Mouse (Mus musculus) CD4-positive helper T cell, adult 2 months (primary cell): Measurements from ENCODE around the gene Try10.
"Not testable (repeated sequence)": the region's sequence is repeated elsewhere in the genome, so short reads cannot be mapped to it uniquely, and the experiment has no call there.

Experiments used
- DNase-seq: peaks from one replicate; pipeline ENCODE4 v3.0.0-alpha.2; 2012; ENCODE audit warnings: low read depth, missing footprints, low spot score

Try10 gene

DNA sequence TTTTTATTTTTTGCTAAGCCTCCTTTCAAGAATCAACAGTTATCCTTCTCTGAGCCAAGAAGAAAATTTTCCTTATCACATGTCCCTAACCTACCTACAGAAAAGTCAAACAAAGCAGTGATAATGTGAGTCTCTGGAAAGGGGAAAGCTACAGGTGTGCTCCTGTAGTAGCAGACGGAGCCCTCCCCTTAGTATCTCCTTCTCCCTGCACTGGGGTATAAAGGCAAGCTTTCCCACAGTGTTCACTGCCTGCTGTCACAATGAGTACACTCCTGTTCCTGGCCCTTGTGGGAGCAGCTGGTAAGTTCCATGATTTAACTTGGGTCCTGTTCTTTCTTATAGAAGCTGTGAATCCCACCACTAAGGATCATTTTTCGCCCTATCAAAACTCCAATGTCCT is at the start of gene Try10:
Try10 (plus strand) TSS at position 174 of the 400 bp plus-strand sequence.
- no peak for DNase-seq

DNA sequence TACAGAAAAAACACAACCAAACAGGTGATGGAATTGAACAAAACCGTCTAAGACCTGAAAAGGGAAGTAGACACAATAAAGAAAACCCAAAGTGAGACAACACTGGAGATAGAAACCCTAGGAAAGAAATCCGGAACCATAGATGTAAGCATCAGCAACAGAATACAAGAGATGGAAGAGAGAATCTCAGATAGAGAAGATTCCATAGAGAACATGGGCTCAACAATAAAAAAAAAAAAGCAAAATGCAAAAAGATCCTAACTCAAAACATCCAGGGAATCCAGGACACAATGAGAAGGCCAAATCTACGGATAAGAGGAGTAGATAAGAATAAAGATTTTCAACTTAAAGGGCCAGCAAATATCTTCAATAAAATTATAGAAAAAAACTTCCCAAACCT is 37.2 kb upstream of the Try10 start, which contains the start of gene Try5:
Try5 (minus strand) TSS at position 101 of the 400 bp plus-strand sequence.
- not testable (repeated sequence) for DNase-seq

DNA sequence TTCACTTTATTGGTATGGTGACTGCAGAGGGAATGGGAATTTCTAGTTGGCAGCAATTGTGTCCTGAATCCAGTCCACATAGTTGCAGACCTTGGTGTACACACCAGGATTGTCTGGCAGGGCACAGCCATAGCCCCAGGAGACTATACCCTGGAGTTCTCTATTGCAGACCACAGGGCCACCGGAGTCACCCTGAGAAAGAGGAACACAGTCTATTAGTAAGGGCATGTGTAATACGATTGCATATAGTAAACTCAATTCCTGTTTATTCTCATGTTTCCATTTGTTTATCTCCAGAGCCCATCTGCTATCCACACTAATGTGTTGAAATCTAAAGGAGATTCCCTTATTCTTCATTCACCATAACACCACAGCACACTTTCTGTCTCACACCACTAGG is 19.9 kb downstream of the Try10 start:
- DNase-seq = not testable (repeated sequence)

- DNase-seq = not testable (repeated sequence)
Measured at GRCm38 (mm10) chr6:41377578-41377977, 23.7 kb downstream of the Try10 start, which contains the start of gene Prss3. Gene Prss3, minus strand, starts transcription at chr6:41377678.

DNA sequence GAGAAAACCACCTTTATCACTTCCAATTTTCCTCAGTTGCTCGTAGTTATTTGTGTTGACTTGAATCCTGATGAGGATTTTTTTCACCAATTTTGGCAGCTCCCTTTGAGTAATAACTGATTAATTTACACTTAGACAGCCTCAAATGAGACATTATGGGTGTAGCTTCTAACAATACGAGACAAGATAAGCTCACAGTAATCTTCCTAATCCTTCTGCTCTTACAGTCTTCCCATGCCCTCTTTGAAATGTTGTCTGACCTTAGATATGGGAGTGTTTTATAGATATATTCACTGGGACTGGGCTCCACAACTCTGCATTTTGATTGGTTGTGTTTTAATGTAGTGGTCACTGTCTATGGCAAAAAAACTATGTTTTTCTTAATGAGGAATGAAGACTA is 32.9 kb downstream of the Try10 start:
- no peak for DNase-seq

DNA sequence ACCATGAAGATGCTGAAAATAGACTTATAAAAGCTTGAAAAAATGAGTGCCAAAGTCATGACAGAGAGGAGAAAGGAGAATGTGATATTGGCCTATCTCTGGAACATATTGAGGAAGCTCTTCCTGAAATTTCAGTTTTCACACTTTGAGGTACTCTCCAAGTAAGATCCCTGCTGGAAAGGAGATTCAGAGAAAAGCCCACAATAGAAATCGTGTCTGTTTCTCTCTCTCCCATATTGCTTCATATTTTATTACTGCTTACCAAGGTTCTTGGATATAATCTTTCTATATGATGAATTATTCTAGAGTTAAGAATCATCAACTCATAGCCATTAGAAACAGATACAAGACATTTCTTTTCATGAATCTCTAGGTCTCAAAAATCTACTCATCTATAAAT is 37.7 kb downstream of the Try10 start:
- not testable (repeated sequence) for DNase-seq

GRCm38 (mm10) chr6:41392056-41392455 is 38.2 kb downstream of the Try10 start, which contains the start of gene Gm5771:
Gene Gm5771, plus strand, starts transcription at chr6:41392356.
- not testable (repeated sequence) for DNase-seq
